In the genomic region with DNA sequence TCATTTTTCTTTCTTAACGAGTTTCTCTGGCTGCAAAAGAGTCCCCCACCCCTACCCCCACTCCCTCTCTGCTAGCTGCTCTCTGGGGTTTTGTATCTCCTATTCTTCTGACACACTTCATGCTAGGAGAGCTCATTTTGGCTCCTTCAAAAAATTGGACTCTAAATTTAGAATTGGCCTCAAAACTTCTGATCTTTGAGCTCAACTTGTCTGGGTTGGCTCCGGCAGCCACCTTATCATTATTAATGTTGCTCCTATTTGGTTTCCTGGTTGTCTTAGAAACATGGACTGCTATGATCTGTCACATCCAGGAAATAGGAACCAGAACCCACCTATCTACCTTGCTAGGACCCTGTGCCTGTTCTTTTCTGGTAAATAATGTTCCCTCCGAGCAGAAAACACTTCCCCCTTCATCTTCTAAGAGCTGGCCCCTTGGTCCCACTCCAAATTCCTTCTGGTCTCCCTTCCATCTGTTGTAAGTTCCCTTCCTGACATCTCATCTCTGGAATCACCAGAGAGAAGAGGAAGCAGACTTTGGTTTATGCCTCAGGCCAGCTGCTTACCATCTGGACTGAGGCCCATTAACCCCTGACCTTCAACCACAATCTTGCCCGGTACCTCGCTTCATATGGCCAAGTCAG, we compare ENCODE assay signal across 11 mouse cellular contexts. TPM values are rescaled to one million over a fixed set of nuclear protein-coding genes. Genes with fewer than 3 reads are reported as not detected.
DNase-seq lines count a peak whose midpoint lies in the region; ATAC-seq and TF ChIP-seq lines count a peak whose summit lies in the region.
"Had no signal": no experiment of that assay in that cellular context is flagged by ENCODE, and none has a peak within 500 bp of the region (broad histone marks: within the 10 kb centered on the region; RNA-seq: fewer than 3 reads in every experiment).

No protein-coding gene starts in this region.

- intact Hi-C loops in heart, adult 2 months (cut with DNase I), result no loop called here

- H3K27me3 ChIP-seq in kidney, embryonic 16.5 days (ENCODE audit: insufficient read depth, low read length), result no peaks in the 10 kb centered on the region
- H3K27me3 ChIP-seq in heart, adult 2 months (ENCODE audit: control insufficient read depth, insufficient read depth, low read length), result no peaks in the 10 kb centered on the region
- no peaks in the 10 kb centered on the region for H3K27me3 ChIP-seq in stomach, embryonic 14.5 days (ENCODE audit: control insufficient read depth, insufficient read depth, low read length)

- DNase-seq in kidney, postnatal 25 days, result no peak
- peak in 1 of 2 experiments; percentile 27 for DNase-seq in heart, adult 2 months
- peak; percentile 32 for DNase-seq in kidney, postnatal 14 days
- no peak for DNase-seq in layer of hippocampus, postnatal 25 days (ENCODE audit: extremely low spot score in 1 of 2, low spot score in 1 of 2)
- no peak for DNase-seq in layer of hippocampus, adult 18-20 months (ENCODE audit: low spot score in 2 of 2)
- no peak for DNase-seq in thymus, postnatal 4 days
- DNase-seq: forebrain, postnatal 0 days had no signal

- TF ChIP-seq EP300 in heart, adult 2 months (IDR thresholded peaks at IDR 0.05; ENCODE audit: insufficient read depth, low read depth, low read length), result no peak

- no peak overlapping the region for H3K4me2 ChIP-seq in kidney, embryonic 16.5 days (replicated peaks; ENCODE audit: low read depth, low read length)
- no peak overlapping the region for H3K4me2 ChIP-seq in stomach, embryonic 14.5 days (replicated peaks; ENCODE audit: low read depth, low read length)

- no peak for TF ChIP-seq POLR2A in heart, adult 2 months (IDR thresholded peaks at IDR 0.05; ENCODE audit: insufficient read depth, low read depth, low read length)

- peak; percentile 54 for ATAC-seq in kidney, embryonic 16.5 days (ENCODE audit: low FRiP score, low TSS enrichment)
- peak; percentile 48; the same call in 1 of the 2 replicates for ATAC-seq in stomach, embryonic 14.5 days (ENCODE audit: insufficient number of reproducible peaks, insufficient read depth, low FRiP score, low read depth)
- ATAC-seq: forebrain, postnatal 0 days had no signal

- no peaks in the 10 kb centered on the region for H3K79me2 ChIP-seq in heart, adult 2 months (replicated peaks; ENCODE audit: control insufficient read depth, insufficient read depth, low read length)

- H3K4me1 ChIP-seq in kidney, embryonic 16.5 days (ENCODE audit: insufficient read depth, low read length), result peaks cover 30% of the 10 kb centered on the region
- peaks cover 10% of the 10 kb centered on the region for H3K4me1 ChIP-seq in heart, adult 2 months (ENCODE audit: control insufficient read depth, insufficient read depth, low read length)
- peaks cover 26% of the 10 kb centered on the region for H3K4me1 ChIP-seq in stomach, embryonic 14.5 days (ENCODE audit: control insufficient read depth, insufficient read depth, low read length)

- H3K36me3 ChIP-seq in kidney, embryonic 16.5 days (ENCODE audit: insufficient read depth, low read length), result no peaks in the 10 kb centered on the region
- H3K36me3 ChIP-seq in heart, adult 2 months (ENCODE audit: control insufficient read depth, insufficient read depth, low read length), result no peaks in the 10 kb centered on the region; the same call in 1 of the 2 replicates
- no peaks in the 10 kb centered on the region for H3K36me3 ChIP-seq in stomach, embryonic 14.5 days (ENCODE audit: control insufficient read depth, insufficient read depth, low read length)

- 22% methylated on average over 5 of the region's 5 CpGs for WGBS in kidney, embryonic 16.5 days
- 26% methylated on average over 5 of the region's 5 CpGs for WGBS in heart, adult 2 months
- 20% methylated on average over 5 of the region's 5 CpGs for WGBS in stomach, embryonic 14.5 days

- TF ChIP-seq CTCF in heart, adult 2 months (IDR thresholded peaks at IDR 0.05), result no peak

- no peak overlapping the region for H3K9ac ChIP-seq in kidney, embryonic 16.5 days (replicated peaks; ENCODE audit: low read length)
- H3K9ac ChIP-seq in heart, adult 2 months (ENCODE audit: low read depth, low read length), result no peak overlapping the region
- no peak overlapping the region for H3K9ac ChIP-seq in stomach, embryonic 14.5 days (replicated peaks; ENCODE audit: low read depth, low read length)
- H3K9ac ChIP-seq: forebrain, postnatal 0 days had no signal

- H3K4me3 ChIP-seq in kidney, embryonic 16.5 days (ENCODE audit: low read length), result no peak overlapping the region
- H3K4me3 ChIP-seq in heart, adult 2 months, result no peak overlapping the region
- H3K4me3 ChIP-seq in stomach, embryonic 14.5 days (ENCODE audit: low read depth, low read length), result no peak overlapping the region

- no peaks in the 10 kb centered on the region for H3K9me3 ChIP-seq in kidney, embryonic 16.5 days (ENCODE audit: low read length)
- no peaks in the 10 kb centered on the region for H3K9me3 ChIP-seq in stomach, embryonic 14.5 days (ENCODE audit: control insufficient read depth, low read depth, low read length)

- peak overlapping the region; percentile 76 for H3K27ac ChIP-seq in kidney, embryonic 16.5 days (ENCODE audit: low read length)
- H3K27ac ChIP-seq in heart, adult 2 months, result peak overlapping the region; percentile 21
- peak overlapping the region; percentile 88 for H3K27ac ChIP-seq in stomach, embryonic 14.5 days (ENCODE audit: low read length)

RNA-seq across cellular contexts. Expression of gene Ccdc42, which starts 26.4 kb away (rescaled TPM):
- 3.3 and 3.5 TPM in 2 replicates for polyA plus RNA-seq in kidney, embryonic 16.5 days (2015; fragmentation: Nextera tagmentation; extraction: Ambion mirVana)
- total RNA-seq in heart, adult 2 months (2021), result not detected
- 0.26 TPM in 1 of 2 replicates, not detected in the other for polyA plus RNA-seq in heart, adult 2 months (2012; rRNA removed)
- polyA plus RNA-seq in stomach, embryonic 14.5 days (2014; fragmentation: Nextera tagmentation; extraction: Ambion mirVana), result 0.34 TPM in 1 of 2 replicates, not detected in the other
- total RNA-seq in layer of hippocampus, postnatal 25 days (2021), result 1 to 10 TPM; 2.0 to 2.4 TPM
- total RNA-seq in layer of hippocampus, adult 18-20 months (2021), result 1 to 10 TPM; 1.2 to 2.5 TPM
- total RNA-seq: heart, postnatal 14 days had no signal
- polyA plus RNA-seq: liver, embryonic 16.5 days had no signal

RNA-seq across cellular contexts. Expression of gene Mfsd6l, which starts 57.2 kb away (rescaled TPM):
- 2.6 and 2.9 TPM in 2 replicates for polyA plus RNA-seq in kidney, embryonic 16.5 days (2015; fragmentation: Nextera tagmentation; extraction: Ambion mirVana)
- not detected for total RNA-seq in heart, adult 2 months (2021)
- polyA plus RNA-seq in heart, adult 2 months (2012; rRNA removed), result 0.56 and 0.61 TPM in 2 replicates
- 1.3 and 1.4 TPM in 2 replicates for polyA plus RNA-seq in stomach, embryonic 14.5 days (2014; fragmentation: Nextera tagmentation; extraction: Ambion mirVana)
- not detected for total RNA-seq in layer of hippocampus, postnatal 25 days (2021)
- not detected for total RNA-seq in layer of hippocampus, adult 18-20 months (2021)

Comparison
In these comparisons a context has a peak if more than half of its experiments do, and no peak if none do; other contexts are left out.
1. H3K27ac ChIP-seq: peak in every context shown above with its lines; median percentile 88 in stomach, embryonic 14.5 days; 76 in kidney, embryonic 16.5 days; 21 in heart, adult 2 months.